Mouse (Mus musculus) cerebellum, adult (tissue): ENCODE measurements around the gene Tmem39b.
"Not testable (repeated sequence)": the region's sequence is repeated elsewhere in the genome, so short reads cannot be mapped to it uniquely, and the experiment has no call there.

ENCODE experiments used
- ATAC-seq: cut with Nextera tagmentation; 2 replicates; pipeline ENCODE4 v1.9.2; 2017; ENCODE audit warnings: mild to moderate bottlenecking, moderate library complexity, mixed read lengths; ENCODE audit not compliant: insufficient number of reproducible peaks, low FRiP score, low TSS enrichment

Gene Tmem39b

GRCm38 (mm10) chr4:129696158-129696985 is at the start of gene Tmem39b:
Tmem39b (minus strand) TSS chr4:129696838.
- peak; percentile 79; the same call in 1 of the 2 replicates for ATAC-seq

DNA sequence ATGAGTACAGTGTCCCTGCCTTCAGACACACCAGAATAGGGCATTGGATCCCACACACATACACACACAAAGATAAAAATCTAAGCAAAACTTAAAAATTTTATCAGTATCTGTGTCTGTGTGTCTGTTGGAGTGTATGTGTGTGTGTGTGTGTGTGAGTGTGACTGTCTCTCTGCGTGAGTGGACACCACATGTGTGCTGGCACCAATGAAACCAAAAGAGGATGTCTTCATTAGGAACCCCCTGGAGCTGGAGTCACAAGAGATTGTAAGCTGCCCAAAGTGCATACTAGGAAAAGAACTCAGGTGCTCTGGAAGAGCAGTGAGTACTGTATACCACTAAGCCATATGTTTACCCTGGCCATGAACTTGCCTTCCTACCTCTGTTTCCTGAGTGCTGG is 49.5 kb upstream of the Tmem39b start:
- ATAC-seq: no peak

- no peak for ATAC-seq
These were observed 46.9 kb upstream of the Tmem39b start for GRCm38 (mm10) chr4:129743494-129743893.

DNA sequence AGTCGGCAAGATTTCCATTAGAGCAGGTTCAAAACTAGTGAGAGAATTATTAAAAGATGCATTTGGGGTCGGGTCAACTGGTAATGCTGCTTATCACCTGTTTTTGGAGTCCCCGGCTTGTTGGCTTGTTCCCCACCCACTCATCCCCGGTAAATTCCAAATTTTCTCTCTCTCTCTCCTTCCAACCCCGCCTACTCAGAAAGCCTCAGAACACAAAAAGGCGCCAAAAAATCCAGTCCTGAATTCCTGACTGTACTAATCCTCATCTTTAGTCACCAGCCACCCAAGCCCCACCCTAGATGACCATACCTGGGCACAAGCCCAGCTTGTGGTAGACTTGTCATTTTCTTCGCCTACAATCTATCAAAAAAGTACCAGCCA is 46.4 kb upstream of the Tmem39b start:
- no peak for ATAC-seq

DNA sequence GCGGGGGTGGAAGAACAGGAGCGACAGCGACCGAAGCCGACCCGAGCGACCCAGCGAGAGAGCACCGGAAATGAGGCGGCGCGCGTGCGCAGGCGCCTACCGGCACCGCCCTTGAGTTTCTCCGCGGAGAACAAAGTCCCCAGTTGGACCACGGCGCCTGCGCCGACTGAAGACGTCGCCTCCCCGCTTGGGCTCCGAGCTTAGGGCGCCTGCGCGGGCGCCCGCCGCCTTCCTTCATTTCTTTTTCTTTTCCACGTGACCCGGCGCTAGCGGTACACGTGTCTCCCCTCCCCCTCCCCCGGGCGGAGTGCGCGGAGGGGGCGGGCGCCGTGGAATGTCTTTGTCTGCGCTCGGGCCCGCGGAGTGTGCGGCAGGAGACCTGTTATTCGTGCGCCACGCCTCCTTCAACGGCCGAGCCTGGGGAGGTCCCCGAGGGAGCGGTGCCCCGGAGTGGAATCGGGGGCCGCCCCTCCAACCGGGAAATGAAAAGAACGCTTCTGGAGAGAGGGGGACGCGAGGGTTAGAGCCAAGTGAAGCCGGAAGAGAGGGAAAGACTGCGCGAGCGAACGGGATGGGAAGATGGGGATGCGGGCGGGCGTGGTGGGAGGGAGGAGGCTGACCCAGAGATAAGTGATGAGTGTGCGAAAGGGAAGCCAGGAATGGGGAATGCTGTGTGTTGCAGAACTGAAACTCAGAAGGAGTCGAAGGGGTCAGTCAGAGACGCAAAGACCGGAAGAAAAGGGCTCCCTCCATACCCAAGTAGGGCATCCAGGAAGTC is 45.8 kb upstream of the Tmem39b start, which contains the start of gene Khdrbs1:
Khdrbs1 (minus strand) TSS at position 72 of the 778 bp plus-strand sequence.
- ATAC-seq: peak; percentile 97

DNA sequence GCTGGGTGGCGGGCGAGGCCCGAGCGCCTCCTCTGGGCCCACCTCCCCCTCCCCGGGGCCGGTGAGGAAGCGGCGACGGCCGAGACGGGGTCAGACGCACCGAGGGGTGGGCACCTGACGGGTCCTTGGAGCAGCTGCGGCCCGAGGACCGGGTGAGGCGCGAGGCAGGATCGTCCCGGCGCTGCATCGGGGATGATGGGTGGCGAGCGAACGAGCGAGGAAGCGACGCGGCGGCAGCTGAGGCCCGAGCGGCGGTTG is 45.3 kb upstream of the Tmem39b start:
- ATAC-seq: peak; percentile 52; the same call in 1 of the 2 replicates

DNA sequence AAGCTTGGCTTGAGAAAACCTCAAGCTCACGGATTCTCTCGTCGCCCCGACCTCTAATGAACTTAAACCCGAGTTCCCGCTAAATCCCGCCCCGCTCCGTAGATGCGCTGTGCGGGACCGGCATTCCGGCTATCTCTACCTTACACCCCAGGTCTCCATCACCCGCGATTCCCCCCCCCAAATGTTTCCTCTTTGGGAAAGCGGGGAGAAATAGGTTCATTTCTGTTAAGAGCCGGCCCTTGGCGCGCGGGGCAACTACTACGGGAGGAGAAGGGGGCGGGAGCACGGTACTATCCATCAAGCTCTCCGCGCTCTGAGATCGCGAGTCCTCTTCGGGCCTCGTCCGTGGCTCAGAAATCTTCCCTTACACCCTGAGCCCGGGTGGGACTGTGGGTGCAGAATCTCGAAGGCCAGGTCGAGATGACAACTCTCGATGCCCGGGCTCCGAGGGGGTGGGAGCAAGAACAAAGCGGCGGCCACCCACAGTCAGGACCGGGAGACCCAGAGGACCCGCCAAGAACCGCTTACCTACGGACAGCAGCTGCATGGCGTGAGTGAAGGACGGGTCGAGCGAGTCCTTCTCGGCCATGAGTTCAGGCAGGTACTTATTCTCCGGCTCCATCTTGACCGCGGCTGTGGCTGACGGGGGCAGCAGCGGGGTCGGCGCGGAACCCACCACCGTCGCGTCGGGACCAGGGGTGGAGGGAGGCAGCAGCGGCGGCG is 44.8 kb upstream of the Tmem39b start:
- ATAC-seq: peak; percentile 10; the same call in 1 of the 2 replicates

DNA sequence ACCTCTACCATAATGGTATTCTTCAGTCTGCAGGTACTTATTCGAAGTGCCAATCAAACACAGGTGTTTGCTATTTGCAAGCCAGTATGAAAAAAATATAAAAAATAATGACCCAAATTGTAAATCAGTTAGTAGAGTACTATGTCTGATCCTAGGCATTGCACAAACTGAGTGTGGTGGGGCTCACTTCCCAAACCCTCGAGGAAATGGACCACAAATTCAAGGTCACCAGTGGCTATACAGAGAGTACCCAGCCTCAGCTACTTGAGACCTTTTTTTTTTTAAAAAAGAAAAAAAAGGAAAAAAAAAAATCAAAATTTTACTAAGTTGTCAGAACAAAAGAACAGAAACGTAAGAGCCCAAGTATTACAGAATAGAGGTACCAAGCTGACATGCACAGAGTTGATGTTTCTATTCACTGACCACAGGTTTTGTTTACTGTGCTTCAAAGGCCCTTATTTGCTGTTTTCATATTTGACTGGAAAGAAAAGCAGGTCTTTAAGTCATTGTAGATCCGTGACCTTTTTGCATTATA is 42.5 kb upstream of the Tmem39b start:
- ATAC-seq: no peak

DNA sequence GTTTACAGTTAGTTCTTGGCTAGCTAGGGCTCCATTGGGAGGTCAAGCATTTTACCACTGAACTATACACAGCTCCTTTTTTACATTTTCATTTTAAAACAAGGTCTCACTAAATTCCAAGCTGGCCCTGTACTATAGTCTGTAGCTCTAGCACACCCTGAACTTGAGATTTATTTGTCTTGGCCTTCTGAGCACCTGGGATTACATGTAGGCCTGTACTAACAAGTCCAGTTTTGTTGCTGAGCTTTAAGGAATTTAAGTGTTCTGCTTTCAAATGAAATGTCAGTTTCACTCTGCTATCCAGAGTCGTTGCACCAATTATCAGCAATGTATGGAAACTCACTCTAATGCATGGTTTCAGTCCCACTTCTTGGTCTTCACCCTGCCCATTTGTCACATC is 39.5 kb upstream of the Tmem39b start:
- no peak for ATAC-seq

DNA sequence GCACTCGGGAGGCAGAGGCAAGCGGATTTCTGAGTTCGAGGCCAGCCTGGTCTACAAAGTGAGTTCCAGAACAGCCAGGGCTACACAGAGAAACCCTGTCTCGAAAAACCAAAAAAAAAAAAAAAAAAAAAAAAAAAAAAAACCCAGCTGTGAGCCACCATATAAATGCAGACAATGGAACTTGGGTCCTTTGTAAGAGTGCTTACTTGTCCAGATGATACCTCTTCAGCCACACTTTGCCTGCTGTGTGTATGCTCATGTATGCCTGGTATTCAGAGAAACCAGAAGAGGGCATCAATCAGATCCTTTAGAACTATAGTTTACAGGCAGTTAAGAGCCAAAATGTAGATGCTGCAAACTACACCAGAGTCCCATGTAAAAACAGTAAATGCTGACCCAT is 38.8 kb upstream of the Tmem39b start:
- ATAC-seq: not testable (repeated sequence)

GRCm38 (mm10) chr4:129731423-129731822 is 34.8 kb upstream of the Tmem39b start:
- no peak for ATAC-seq

- no peak for ATAC-seq
These were observed 19.7 kb upstream of the Tmem39b start for GRCm38 (mm10) chr4:129716310-129716709.

- ATAC-seq: no peak
These were observed 13.0 kb upstream of the Tmem39b start for GRCm38 (mm10) chr4:129709486-129710129.

- no peak for ATAC-seq
These were observed 10.1 kb upstream of the Tmem39b start for GRCm38 (mm10) chr4:129706750-129707149.

- 0 out of 2 replicates have a peak, but pooled peaks have one; percentile 31 for ATAC-seq
These were observed 5.8 kb upstream of the Tmem39b start for GRCm38 (mm10) chr4:129702454-129702853.

DNA sequence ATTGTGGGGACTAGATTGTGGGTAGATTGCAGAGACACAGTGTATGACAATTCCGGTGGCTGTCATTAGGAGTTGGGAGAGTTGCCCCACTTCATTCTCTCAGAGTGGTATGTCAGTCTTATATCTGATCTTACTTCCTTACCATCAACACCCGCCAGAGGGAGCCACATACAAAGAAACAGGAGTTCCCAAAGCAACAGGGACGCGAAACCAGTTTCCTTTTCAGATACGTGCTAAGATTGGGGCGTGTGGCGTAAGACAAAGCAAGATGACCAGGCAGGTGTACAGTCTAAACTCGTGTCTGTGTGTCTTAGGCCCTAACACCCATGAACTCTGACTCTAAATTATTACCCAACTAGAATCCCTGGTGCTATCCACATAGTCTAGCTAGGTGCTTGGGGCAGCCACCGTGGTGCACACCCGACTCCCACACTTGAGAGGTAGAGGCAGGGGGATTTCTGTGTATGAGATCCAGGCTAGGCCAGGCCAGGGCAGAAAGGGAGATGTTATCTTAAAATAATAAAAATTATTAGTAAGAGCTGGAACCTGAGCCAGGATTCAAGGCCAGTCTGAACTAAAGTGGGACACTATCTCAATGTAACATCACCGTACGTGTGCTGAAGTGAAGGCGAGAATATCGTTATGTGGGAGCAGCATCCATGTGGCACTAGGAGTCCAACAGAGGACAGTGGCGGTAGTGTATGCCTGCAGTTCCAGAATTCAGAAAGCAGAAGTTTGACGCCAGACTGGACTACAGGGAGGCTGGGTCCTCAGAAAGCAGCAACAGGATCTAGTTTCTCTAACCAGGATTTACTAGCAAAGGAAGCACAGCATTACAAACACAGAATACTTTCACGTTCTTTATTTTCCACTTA is 5.1 kb upstream of the Tmem39b start:
- 0 out of 2 replicates have a peak, but pooled peaks have one; percentile 42 for ATAC-seq

GRCm38 (mm10) chr4:129700661-129701060 is 4.0 kb upstream of the Tmem39b start:
- not testable (repeated sequence) for ATAC-seq

- no peak for ATAC-seq
These were observed 3.6 kb upstream of the Tmem39b start for GRCm38 (mm10) chr4:129700216-129700615.

- no peak for ATAC-seq
These were observed 553 bp upstream of the Tmem39b start for GRCm38 (mm10) chr4:129697191-129697590.
